Mouse (Mus musculus) limb, embryonic 10.5 days (tissue): Measurements from ENCODE around the gene Gng10. TPM values are rescaled to one million over a fixed set of nuclear protein-coding genes. Genes with fewer than 3 reads are reported as not detected.
A peak's percentile ranks its signal among the peaks of the same experiment; 100 is the strongest.

Experiments used
- DNase-seq: peaks from one replicate; pipeline ENCODE4 v3.0.0-alpha.2; 2017; ENCODE audit warnings: low spot score
- H3K27ac ChIP-seq: fragments of 300-500 bp; sonication (generic); 2 replicates; pipeline ENCODE4 v1.5.1; 2016; ENCODE audit warnings: mild to moderate bottlenecking
- H3K27me3 ChIP-seq: fragments of 300-500 bp; sonication (generic); 2 replicates; pipeline ENCODE4 v1.6.1; 2016; ENCODE audit warnings: low read depth, mild to moderate bottlenecking; ENCODE audit not compliant: poor library complexity, severe bottlenecking
- H3K36me3 ChIP-seq: fragments of 300-500 bp; sonication (generic); 2 replicates; pipeline ENCODE4 v1.6.1; 2016; ENCODE audit warnings: mild to moderate bottlenecking, moderate library complexity
- H3K4me1 ChIP-seq: fragments of 300-500 bp; sonication (generic); 2 replicates; pipeline ENCODE4 v1.6.1; 2016
- H3K4me3 ChIP-seq: fragments of 300-500 bp; sonication (generic); 2 replicates; pipeline ENCODE4 v1.5.1; 2016; ENCODE audit warnings: mild to moderate bottlenecking, moderate library complexity
- H3K9me3 ChIP-seq: fragments of 300-500 bp; sonication (generic); replicated peaks from 2 replicates; pipeline ENCODE4 v1.6.1; 2016; ENCODE audit warnings: mild to moderate bottlenecking
- WGBS: fragments of 180-500 bp; shearing (Covaris S2); methylation state at CpG from one replicate; pipeline ENCODE4 v1.1.7; 2016; 5-methylcytosine and 5-hydroxymethylcytosine counted together
- polyA plus RNA-seq: library from polyadenylated mRNA; unstranded; fragments of >200 nt; fragmentation: Nextera tagmentation; extraction: Ambion mirVana; gene quantifications from 2 replicates; pipeline ENCODE4 v1.2.1, GENCODE M21; 2016

Gene Gng10
- polyA plus RNA-seq, 1 experiment from 2014 or later = 96.4 TPM

DNA sequence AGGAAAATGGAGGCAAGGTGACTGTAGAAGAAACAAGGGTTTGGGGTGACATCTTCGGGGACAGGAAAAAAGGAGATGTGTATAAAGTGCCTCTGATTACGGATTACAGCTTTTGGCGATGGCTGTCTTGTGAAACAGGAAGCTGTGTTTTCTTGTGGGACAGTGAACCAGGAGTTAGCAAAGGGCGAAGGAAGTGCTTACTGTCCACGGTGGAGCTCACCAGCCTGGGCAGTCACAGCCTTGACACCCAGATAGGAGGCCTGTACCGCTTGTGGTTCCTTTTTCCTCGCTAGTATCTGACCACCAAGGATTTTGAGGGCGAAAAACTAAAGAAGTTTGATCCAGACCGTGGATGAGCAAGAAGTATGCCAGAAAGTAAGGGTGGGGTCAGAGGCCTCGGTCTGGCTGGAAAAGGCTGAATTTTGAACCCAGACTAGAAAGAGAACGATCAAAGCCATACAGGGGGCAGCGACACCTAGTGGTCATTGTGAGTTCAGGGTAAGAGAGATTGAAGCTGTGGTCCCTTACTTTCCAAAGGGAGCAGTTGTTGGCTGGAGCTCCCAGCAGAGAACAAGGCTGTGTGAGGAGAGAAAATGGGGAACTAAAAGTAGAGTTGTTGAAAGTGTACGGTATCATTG, 1.7 kb downstream of the Gng10 start:
- no peaks in the 10 kb centered on the region for H3K27me3 ChIP-seq
- H3K9me3 ChIP-seq = peaks cover 4% of the 10 kb centered on the region; the same call in 1 of the 2 replicates
- H3K4me1 ChIP-seq = peaks cover 10% of the 10 kb centered on the region
- H3K36me3 ChIP-seq = peaks cover 24% of the 10 kb centered on the region
- H3K4me3 ChIP-seq = no peak overlapping the region
- DNase-seq = peak; percentile 87
- no peak overlapping the region for H3K27ac ChIP-seq
- 52% methylated on average over 13 of the region's 13 CpGs for WGBS

DNA sequence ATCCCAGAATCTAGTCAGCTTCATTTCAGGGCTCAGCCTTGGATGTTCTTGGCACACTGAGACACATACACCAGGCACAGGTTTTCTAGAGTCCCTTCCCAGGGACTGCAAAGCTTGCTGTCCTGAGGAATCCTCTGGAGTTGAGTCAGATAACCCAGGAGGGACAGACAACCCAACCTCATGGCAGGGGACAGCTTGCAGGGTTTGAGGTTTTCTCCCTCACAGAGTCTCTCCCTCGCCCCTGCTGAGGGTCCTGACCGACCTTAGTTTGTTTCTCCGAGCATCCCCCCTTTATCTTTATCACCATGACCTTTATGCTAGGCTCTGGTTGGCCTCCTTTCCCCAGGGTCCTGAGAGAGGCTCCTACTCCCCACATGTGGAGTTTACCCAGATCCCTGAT, 2.6 kb downstream of the Gng10 start:
- 74% methylated on average over 3 of the region's 3 CpGs for WGBS
- Histone ChIP-seq H3K4me1 (peaks cover 10% of the 10 kb centered on the region), H3K36me3 (peaks cover 26% of the 10 kb centered on the region), H3K4me3 (no peak overlapping the region), H3K27ac (no peak overlapping the region), H3K9me3 (peaks cover 4% of the 10 kb centered on the region; the same call in 1 of the 2 replicates), H3K27me3 (no peaks in the 10 kb centered on the region)
- DNase-seq = no peak

DNA sequence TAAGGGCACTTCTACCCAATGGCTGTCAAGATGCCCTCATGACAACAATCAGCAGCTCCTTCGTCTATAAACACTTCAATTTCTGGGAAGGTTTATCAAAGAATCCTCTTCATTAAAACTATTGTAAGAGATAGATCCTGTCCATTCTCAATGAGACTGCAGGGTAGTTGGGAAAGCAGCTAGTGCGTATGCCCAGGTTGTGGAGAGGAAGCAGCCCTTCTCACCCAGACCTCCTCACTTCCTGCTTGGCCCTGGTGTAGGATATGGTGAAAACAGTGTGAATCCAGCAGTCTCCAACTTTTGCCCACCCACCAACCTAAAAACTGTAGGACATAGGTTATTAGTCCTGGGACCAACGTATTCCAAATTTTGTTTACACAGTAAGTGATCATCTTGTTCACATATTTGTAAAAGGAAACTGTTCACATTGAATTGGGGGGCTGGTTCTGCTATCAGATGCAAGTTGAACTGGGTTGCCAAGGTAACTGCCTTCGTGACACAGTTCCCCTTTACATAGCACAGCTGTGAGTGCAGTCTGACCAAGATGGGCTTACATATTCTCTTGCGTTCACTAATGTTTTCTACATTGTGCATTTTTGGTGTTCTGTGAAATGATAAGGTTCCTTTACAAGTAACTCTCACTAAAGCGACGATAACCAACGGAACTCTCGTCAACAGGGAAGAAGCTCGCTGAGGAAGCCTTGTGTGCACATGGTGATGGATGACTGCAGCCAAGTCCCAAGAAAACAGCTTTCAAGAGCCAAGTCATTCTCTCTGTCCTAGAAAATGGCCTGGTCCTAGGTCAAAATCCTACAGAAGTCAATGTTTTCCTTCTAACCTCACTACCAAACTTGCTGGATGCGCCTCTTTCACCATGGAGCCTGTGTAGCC, 5.8 kb downstream of the Gng10 start:
- Histone ChIP-seq H3K4me3 (no peak overlapping the region), H3K36me3 (peaks cover 30% of the 10 kb centered on the region), H3K27me3 (no peaks in the 10 kb centered on the region), H3K27ac (no peak overlapping the region), H3K9me3 (no peaks in the 10 kb centered on the region), H3K4me1 (peaks cover 5% of the 10 kb centered on the region)
- WGBS = 94% methylated on average over 11 of the region's 11 CpGs
- DNase-seq = no peak

DNA sequence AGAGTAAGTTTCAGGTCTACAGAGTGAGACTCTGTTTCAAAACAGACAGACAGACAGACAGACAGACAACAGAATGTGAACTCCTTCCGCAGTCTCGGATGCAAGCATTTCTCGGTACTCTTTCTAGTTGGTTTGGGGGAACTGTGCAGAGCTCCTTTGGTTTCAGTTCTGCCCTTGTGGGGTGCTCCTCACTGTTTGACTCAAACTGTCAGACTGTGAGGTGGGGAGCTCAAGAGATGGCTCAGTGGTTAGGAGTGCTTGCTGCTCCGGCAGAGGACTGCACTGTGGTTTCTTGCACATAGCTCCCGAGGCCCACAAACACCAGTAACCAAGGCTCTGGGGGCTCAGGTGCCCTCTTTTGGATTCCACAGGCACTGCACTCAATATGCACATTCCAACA, 8.2 kb downstream of the Gng10 start:
- no peak for DNase-seq
- H3K9me3 ChIP-seq = no peaks in the 10 kb centered on the region
- WGBS = 95% methylated on average over 5 of the region's 5 CpGs
- peaks cover 27% of the 10 kb centered on the region for H3K36me3 ChIP-seq
- 0 out of 2 replicates have a peak, but pooled peaks cover 3% of the 10 kb centered on the region for H3K4me1 ChIP-seq
- H3K4me3 ChIP-seq = no peak overlapping the region
- H3K27ac ChIP-seq = no peak overlapping the region
- no peaks in the 10 kb centered on the region for H3K27me3 ChIP-seq

DNA sequence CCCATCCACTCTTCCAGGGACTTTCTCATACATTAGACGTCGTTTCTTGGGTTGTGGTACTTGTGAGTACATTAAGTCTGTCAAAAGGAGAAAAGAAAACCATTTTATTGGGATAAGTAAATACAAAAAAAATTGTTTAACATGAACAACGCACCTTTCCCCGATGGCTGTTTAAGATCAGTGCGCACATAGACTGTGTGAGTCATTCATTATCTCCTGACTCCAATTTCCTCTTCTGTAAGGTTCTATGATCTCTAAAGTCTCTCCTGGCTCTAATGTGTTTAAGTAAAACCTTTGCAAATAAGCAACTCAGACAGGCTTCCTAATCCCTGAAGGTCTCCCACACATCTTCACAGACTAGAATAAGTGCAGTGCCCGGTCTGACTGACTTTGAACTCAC, 9.0 kb downstream of the Gng10 start:
- no peak overlapping the region for H3K4me3 ChIP-seq
- 0 out of 2 replicates have a peak, but pooled peaks cover 3% of the 10 kb centered on the region for H3K4me1 ChIP-seq

DNA sequence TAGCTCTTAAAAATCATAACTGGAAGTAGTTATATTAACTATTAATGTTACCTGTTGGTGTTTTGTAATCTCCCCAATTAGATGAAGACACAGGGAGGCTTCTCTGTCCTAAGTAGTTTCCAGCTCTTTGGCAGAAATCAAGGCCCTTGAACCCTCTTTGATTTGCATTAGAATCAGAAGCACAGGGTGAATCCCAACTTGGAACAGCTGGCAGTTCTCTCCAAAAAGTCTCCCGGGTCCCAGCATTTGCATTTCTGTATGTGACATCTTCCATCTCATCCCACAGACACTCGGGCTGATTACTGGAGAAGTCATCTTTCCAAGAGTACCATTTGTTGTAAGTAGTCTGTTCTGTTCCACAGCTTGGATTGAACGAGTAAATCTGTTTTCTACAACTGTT, 12.3 kb downstream of the Gng10 start:
- Histone ChIP-seq H3K4me3 (no peak overlapping the region), H3K27me3 (no peaks in the 10 kb centered on the region), H3K27ac (no peak overlapping the region), H3K4me1 (0 out of 2 replicates have a peak, but pooled peaks cover 3% of the 10 kb centered on the region), H3K9me3 (no peaks in the 10 kb centered on the region), H3K36me3 (peaks cover 5% of the 10 kb centered on the region; the same call in 1 of the 2 replicates)
- no peak for DNase-seq
- WGBS = 39% methylated on average over 3 of the region's 3 CpGs

More for the DNA sequence above, 9.0 kb downstream of the Gng10 start:
- Histone ChIP-seq H3K9me3 (no peaks in the 10 kb centered on the region), H3K36me3 (peaks cover 26% of the 10 kb centered on the region), H3K27me3 (no peaks in the 10 kb centered on the region), H3K27ac (no peak overlapping the region)
- DNase-seq = no peak
- 91% methylated on average over 6 of the region's 6 CpGs for WGBS

DNA sequence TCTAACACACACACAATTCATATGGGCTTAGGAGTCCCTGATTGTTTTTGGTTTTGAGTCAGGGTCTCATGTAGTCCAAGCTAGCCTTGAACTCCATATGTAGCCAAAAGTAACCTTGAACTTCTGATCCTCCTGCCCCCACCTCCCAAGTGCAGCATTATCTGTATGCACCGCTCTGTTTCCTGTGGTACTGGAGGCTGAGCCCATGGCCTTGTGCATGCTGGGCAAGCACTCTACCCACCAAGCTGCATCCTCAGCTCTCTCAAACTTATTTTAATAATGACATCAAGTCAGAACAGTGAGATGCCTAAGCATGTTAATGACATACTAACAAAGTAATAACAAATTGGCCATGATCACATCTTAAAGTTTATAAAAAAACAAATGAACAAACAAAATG, 16.2 kb downstream of the Gng10 start:
- Histone ChIP-seq H3K27ac (no peak overlapping the region), H3K9me3 (no peaks in the 10 kb centered on the region), H3K4me1 (0 out of 2 replicates have a peak, but pooled peaks cover 3% of the 10 kb centered on the region), H3K27me3 (no peaks in the 10 kb centered on the region), H3K4me3 (no peak overlapping the region), H3K36me3 (no peaks in the 10 kb centered on the region)
- no peak for DNase-seq
- WGBS = 90% methylated on average over 1 of the region's 1 CpGs

DNA sequence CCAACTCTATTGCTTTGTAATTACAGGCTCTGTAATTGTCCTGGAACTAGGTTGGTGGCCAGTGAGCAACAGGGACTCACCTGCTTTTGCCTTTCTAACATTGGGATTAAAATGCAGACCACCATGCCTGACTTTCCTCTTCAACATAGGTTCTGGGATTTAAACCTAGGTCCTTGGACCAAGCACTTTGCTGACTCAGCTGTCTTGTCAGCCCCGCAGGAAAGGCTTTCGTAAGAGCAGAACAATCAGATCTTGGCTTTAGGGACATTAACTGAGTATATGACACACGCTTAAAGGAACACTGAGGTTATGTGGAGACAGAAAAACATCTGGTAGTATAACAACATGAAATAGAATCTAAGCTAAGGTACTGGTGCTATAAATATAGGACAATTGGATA, 23.0 kb downstream of the Gng10 start:
- Histone ChIP-seq H3K27ac (no peak overlapping the region), H3K27me3 (no peaks in the 10 kb centered on the region), H3K9me3 (no peaks in the 10 kb centered on the region), H3K4me3 (no peak overlapping the region), H3K36me3 (no peaks in the 10 kb centered on the region), H3K4me1 (no peaks in the 10 kb centered on the region)
- DNase-seq = no peak
- 96% methylated on average over 3 of the region's 3 CpGs for WGBS

DNA sequence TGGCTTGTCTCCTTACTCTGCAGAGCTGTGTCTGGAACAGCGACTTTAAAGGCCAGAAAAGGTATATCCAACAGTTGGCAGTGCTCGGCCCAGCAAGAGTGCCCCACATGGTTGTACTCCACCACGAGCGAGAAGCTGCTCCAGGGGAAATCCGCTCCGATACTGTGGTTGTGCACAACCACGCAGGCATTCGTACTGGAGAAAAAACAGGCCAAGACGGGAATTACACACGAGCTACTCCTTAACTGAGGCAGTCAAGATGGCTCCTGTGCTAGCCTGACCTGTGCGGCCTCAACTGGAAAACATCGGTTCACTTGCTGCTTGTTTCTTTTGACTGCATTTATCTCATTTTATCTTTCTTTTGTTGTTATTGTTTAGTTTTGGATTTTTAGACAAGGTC, 27.6 kb downstream of the Gng10 start:
- DNase-seq = no peak
- WGBS = 77% methylated on average over 12 of the region's 12 CpGs

DNA sequence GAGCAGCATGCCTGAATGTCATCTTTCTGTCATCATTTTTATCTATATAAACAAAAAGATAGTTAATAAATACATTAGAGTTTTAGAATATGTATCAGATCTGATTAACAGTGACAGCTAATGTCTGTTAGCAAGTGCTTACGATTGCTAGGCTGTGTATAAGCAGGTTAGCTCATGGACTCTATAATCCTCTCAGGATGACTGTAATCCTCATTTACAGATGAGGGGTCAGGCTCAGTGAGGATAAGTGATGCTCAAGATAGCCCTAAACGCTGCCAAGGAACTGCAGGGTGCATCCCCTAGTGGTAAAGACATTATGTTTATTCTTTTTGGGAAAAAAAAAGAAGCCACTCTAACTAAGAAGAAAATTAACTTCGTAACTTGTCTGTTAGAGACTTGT, 34.4 kb downstream of the Gng10 start:
- no peak overlapping the region for H3K4me3 ChIP-seq
- no peaks in the 10 kb centered on the region for H3K36me3 ChIP-seq
- WGBS = 61% methylated on average over 3 of the region's 3 CpGs
- no peak overlapping the region for H3K27ac ChIP-seq
- no peaks in the 10 kb centered on the region for H3K9me3 ChIP-seq
- DNase-seq = no peak
- H3K4me1 ChIP-seq = no peaks in the 10 kb centered on the region
- no peaks in the 10 kb centered on the region for H3K27me3 ChIP-seq

More for the DNA sequence above, 27.6 kb downstream of the Gng10 start:
- Histone ChIP-seq H3K36me3 (no peaks in the 10 kb centered on the region), H3K4me1 (no peaks in the 10 kb centered on the region), H3K9me3 (no peaks in the 10 kb centered on the region), H3K4me3 (no peak overlapping the region), H3K27me3 (no peaks in the 10 kb centered on the region), H3K27ac (no peak overlapping the region)

DNA sequence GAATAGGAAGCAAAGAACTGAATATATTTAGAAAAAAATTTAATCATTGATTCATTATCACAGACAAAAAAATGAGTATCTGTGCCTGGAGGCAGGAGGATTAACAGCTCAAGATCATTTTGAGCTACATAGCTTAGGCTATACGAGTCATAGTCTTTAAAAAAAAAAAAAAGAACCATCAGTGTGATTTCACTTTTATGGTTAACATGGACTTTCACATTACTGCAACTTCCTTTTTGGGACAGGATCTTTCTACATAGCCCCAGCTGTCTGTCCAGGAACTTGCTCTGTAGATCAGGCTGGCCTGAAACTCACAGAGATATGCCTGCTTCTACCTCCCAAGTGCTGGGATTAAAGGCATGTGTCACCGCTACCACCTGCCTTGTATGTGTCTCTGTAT, 48.5 kb downstream of the Gng10 start:
- 91% methylated on average over 2 of the region's 2 CpGs for WGBS
- Histone ChIP-seq H3K36me3 (no peaks in the 10 kb centered on the region), H3K4me1 (no peaks in the 10 kb centered on the region), H3K9me3 (no peaks in the 10 kb centered on the region), H3K4me3 (no peak overlapping the region), H3K27ac (no peak overlapping the region), H3K27me3 (no peaks in the 10 kb centered on the region)
- no peak for DNase-seq

DNA sequence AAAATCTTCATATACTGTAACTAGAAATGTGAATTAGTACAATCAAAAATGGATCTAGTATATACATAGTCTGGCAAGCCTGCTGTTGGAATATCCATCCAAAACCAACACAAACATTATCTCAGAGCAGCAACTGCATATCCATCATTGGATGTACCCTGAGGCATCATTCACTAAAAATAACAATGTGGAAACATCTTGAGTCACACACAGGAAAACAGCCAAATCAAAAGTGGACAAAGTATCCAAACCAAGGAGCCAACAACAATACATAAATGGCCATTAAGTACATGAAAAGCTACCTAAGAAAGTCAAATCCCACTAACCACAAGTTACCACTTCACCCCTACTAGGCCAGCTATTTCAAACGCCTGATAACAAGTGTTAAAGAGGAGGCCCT, 54.5 kb downstream of the Gng10 start:
- H3K4me1 ChIP-seq = no peaks in the 10 kb centered on the region
- 32% methylated on average over 1 of the region's 1 CpGs for WGBS
- DNase-seq = no peak
- H3K4me3 ChIP-seq = no peak overlapping the region
- H3K36me3 ChIP-seq = no peaks in the 10 kb centered on the region
- H3K27me3 ChIP-seq = no peaks in the 10 kb centered on the region
- H3K9me3 ChIP-seq = no peaks in the 10 kb centered on the region
- H3K27ac ChIP-seq = no peak overlapping the region
